Mouse (Mus musculus) heart, embryonic 11.5 days (tissue): ENCODE data around the gene Inpp4b. TPM values are rescaled to one million over a fixed set of nuclear protein-coding genes. Genes with fewer than 3 reads are reported as not detected.

ENCODE experiments used
- ATAC-seq: fragments of 200-750 bp; cut with Nextera tagmentation; replicated peaks from 2 replicates; pipeline ENCODE4 v1.8.0; 2017; ENCODE audit warnings: moderate library complexity; ENCODE audit not compliant: insufficient number of reproducible peaks, low FRiP score, low TSS enrichment
- H3K27ac ChIP-seq: fragments of 300-500 bp; sonication (generic); 2 replicates; pipeline ENCODE4 v1.5.1; 2014; ENCODE audit warnings: mild to moderate bottlenecking, low read depth, low read length
- H3K27me3 ChIP-seq: fragments of 300-500 bp; sonication (generic); 2 replicates; pipeline ENCODE4 v1.6.1; 2014; ENCODE audit warnings: mild to moderate bottlenecking, low read length, mixed read lengths; ENCODE audit not compliant: control insufficient read depth, insufficient read depth
- H3K36me3 ChIP-seq: fragments of 300-500 bp; sonication (generic); 2 replicates; pipeline ENCODE4 v1.6.1; 2014; ENCODE audit warnings: mild to moderate bottlenecking, low read length, moderate library complexity, mixed read lengths; ENCODE audit not compliant: control insufficient read depth, insufficient read depth
- H3K4me1 ChIP-seq: fragments of 300-500 bp; sonication (generic); 2 replicates; pipeline ENCODE4 v1.6.1; 2014; ENCODE audit warnings: low read length; ENCODE audit not compliant: control insufficient read depth, insufficient read depth
- H3K4me2 ChIP-seq: fragments of 300-500 bp; sonication (generic); 2 replicates; pipeline ENCODE4 v1.6.1; 2014; ENCODE audit warnings: mild to moderate bottlenecking, moderate library complexity
- H3K4me3 ChIP-seq: fragments of 300-500 bp; sonication (generic); 2 replicates; pipeline ENCODE4 v1.5.1; 2014; ENCODE audit warnings: low read depth, low read length
- H3K9ac ChIP-seq: fragments of 300-500 bp; sonication (generic); 2 replicates; pipeline ENCODE4 v1.6.1; 2014; ENCODE audit warnings: mild to moderate bottlenecking, low read depth, low read length, moderate library complexity
- H3K9me3 ChIP-seq: fragments of 300-500 bp; sonication (generic); replicated peaks from 2 replicates; pipeline ENCODE4 v1.6.1; 2016; ENCODE audit warnings: low read length; ENCODE audit not compliant: control insufficient read depth
- WGBS: fragments of 180-500 bp; shearing (Covaris S2); extraction: QIAGEN DNeasy Blood & Tissue Kit; methylation state at CpG from one replicate; pipeline ENCODE4 v1.1.7; 2014; ENCODE audit not compliant: insufficient replicate concordance; 5-methylcytosine and 5-hydroxymethylcytosine counted together
- polyA plus RNA-seq: library from polyadenylated mRNA; unstranded; fragments of >200 nt; fragmentation: Nextera tagmentation; extraction: Ambion mirVana; gene quantifications from 2 replicates; pipeline ENCODE4 v1.2.1, GENCODE M21; 2014

Gene Inpp4b
- polyA plus RNA-seq, 1 experiment from 2014 or later, result 8.0 TPM

GRCm38 (mm10) chr8:81485626-81486025 lies 143.3 kb downstream of the Inpp4b start:
- no peaks in the 10 kb centered on the region for H3K4me1 ChIP-seq
- no peaks in the 10 kb centered on the region for H3K9me3 ChIP-seq
- H3K27ac ChIP-seq, result no peak overlapping the region
- no peak overlapping the region for H3K4me3 ChIP-seq
- H3K36me3 ChIP-seq, result no peaks in the 10 kb centered on the region
- no peak for ATAC-seq
- no peaks in the 10 kb centered on the region for H3K27me3 ChIP-seq
- WGBS, result 79% methylated on average over 1 of the region's 1 CpGs
- H3K9ac ChIP-seq, result no peak overlapping the region
- H3K4me2 ChIP-seq, result no peak overlapping the region

GRCm38 (mm10) chr8:81489894-81490661 lies 147.7 kb downstream of the Inpp4b start:
- 79% methylated on average over 2 of the region's 2 CpGs for WGBS

DNA sequence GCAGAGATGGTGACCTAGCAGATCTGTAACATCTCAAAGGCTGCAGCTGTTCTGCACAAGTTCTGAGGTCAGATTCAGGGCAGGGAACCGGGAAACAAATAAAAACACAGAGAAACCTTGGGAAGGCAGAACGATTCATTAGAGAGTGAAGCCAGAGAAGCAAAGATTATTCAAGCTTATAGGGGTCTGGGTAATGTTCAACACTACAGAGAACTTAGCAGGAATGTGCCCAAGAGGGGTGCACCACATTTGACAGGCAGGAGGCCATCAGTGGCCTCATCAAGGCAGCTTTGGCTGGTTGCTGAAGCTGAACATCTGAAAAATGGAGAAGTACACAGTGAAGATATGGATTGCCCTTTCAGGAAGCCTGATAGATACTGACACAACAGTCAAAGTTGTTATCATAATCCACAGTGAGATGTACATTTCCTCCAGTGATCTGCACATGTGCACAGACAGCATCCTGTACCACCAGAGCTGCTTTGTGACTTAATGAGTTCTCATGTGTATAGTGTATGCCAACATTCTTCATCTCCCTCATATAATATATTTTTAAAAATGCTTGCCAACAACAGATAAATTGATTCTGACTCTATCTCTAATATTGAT lies 148.8 kb downstream of the Inpp4b start:
- no peak overlapping the region for H3K9ac ChIP-seq
- no peak for ATAC-seq

More at GRCm38 (mm10) chr8:81489894-81490661, 147.7 kb downstream of the Inpp4b start:
- Histone ChIP-seq H3K27ac (no peak overlapping the region), H3K27me3 (no peaks in the 10 kb centered on the region), H3K9ac (no peak overlapping the region), H3K4me1 (no peaks in the 10 kb centered on the region), H3K4me2 (no peak overlapping the region), H3K36me3 (no peaks in the 10 kb centered on the region), H3K4me3 (no peak overlapping the region), H3K9me3 (no peaks in the 10 kb centered on the region)
- no peak for ATAC-seq

GRCm38 (mm10) chr8:81491706-81492204 lies 149.4 kb downstream of the Inpp4b start:
- no peak for ATAC-seq
- no peaks in the 10 kb centered on the region for H3K9me3 ChIP-seq
- H3K36me3 ChIP-seq, result no peaks in the 10 kb centered on the region
- H3K4me1 ChIP-seq, result no peaks in the 10 kb centered on the region
- H3K9ac ChIP-seq, result no peak overlapping the region
- H3K4me2 ChIP-seq, result no peak overlapping the region
- no peak overlapping the region for H3K4me3 ChIP-seq
- no peak overlapping the region for H3K27ac ChIP-seq
- 71% methylated on average over 3 of the region's 3 CpGs for WGBS
- no peaks in the 10 kb centered on the region for H3K27me3 ChIP-seq

More for the DNA sequence above, 148.8 kb downstream of the Inpp4b start:
- H3K27me3 ChIP-seq, result no peaks in the 10 kb centered on the region
- no peaks in the 10 kb centered on the region for H3K9me3 ChIP-seq
- no peak overlapping the region for H3K4me2 ChIP-seq
- WGBS, result 49% methylated on average over 2 of the region's 2 CpGs
- no peaks in the 10 kb centered on the region for H3K36me3 ChIP-seq
- no peak overlapping the region for H3K4me3 ChIP-seq
- no peak overlapping the region for H3K27ac ChIP-seq
- no peaks in the 10 kb centered on the region for H3K4me1 ChIP-seq

DNA sequence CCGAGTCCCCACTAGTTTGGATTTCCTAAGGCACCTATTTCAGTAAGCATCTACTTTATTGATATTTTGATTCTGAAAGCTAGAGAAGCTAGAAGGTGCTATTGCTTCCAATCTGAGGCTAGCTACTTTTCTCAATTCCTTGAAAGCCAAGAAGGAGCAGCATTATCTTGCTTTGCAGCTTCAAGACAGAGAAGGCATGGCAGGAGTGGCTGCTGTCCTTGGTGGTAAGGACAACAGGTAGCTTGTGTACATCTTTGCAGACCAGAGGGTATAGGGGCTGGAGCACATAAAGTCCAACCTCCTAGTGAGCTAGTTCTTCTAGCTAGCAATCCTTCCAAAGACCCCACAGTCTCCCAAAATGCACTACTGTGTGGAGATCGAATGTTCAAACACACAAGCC lies 152.5 kb downstream of the Inpp4b start:
- no peak overlapping the region for H3K4me2 ChIP-seq
- H3K9me3 ChIP-seq, result no peaks in the 10 kb centered on the region
- H3K36me3 ChIP-seq, result no peaks in the 10 kb centered on the region
- H3K27me3 ChIP-seq, result no peaks in the 10 kb centered on the region
- H3K4me1 ChIP-seq, result no peaks in the 10 kb centered on the region
- H3K27ac ChIP-seq, result no peak overlapping the region
- no peak for ATAC-seq
- H3K4me3 ChIP-seq, result no peak overlapping the region
- no peak overlapping the region for H3K9ac ChIP-seq
- 83% methylated on average over 2 of the region's 2 CpGs for WGBS

DNA sequence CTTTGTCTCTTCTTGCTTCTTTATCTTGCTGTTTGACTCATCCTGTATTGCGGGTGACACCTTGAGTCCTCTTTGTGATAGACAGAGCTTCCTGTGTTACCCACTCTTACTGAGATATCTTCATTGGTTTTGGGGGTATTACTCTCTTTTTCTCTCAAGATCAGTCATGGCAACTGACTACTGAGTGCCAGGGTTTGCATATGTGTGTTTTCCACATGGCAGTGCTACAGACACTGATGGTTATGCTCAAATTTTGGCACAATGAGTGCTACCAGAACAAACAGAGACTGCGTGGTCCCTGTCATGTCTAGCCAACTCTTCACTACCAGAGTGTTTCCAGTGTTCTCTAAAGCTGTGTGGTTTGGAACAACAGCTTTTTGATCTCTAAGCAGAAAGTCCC lies 155.3 kb downstream of the Inpp4b start:
- Histone ChIP-seq H3K36me3 (no peaks in the 10 kb centered on the region), H3K4me2 (no peak overlapping the region), H3K9me3 (no peaks in the 10 kb centered on the region), H3K27me3 (no peaks in the 10 kb centered on the region), H3K4me3 (no peak overlapping the region), H3K4me1 (no peaks in the 10 kb centered on the region), H3K9ac (no peak overlapping the region), H3K27ac (no peak overlapping the region)
- no peak for ATAC-seq
- WGBS, result 81% methylated on average over 2 of the region's 2 CpGs

DNA sequence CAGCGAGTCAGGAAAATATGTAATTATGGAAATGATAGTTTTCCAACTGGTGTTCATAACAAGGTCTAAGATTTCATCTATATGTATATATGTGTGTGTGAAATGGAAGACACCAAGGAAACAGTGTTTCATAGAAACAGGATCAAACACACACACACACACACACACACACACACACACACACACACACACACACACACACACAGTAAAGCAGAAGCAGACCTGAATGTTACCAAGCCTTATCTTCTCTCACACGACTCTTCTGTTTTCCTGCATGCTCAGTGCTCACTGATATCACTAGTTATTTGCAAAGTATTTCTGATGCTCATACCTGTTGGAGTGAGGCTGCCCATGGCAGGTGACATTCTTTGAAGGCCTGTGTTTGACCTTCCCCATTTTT lies 159.9 kb downstream of the Inpp4b start:
- 66% methylated on average over 2 of the region's 2 CpGs for WGBS
- no peak for ATAC-seq
- no peaks in the 10 kb centered on the region for H3K9me3 ChIP-seq

GRCm38 (mm10) chr8:81502982-81503381 lies 160.6 kb downstream of the Inpp4b start:
- no peak overlapping the region for H3K27ac ChIP-seq
- no peak overlapping the region for H3K9ac ChIP-seq
- no peaks in the 10 kb centered on the region for H3K27me3 ChIP-seq
- no peaks in the 10 kb centered on the region for H3K4me1 ChIP-seq
- no peak overlapping the region for H3K4me2 ChIP-seq
- H3K9me3 ChIP-seq, result no peaks in the 10 kb centered on the region
- H3K36me3 ChIP-seq, result no peaks in the 10 kb centered on the region
- 70% methylated on average over 2 of the region's 2 CpGs for WGBS
- ATAC-seq, result no peak
- H3K4me3 ChIP-seq, result no peak overlapping the region

More for the DNA sequence above, 159.9 kb downstream of the Inpp4b start:
- H3K27ac ChIP-seq, result no peak overlapping the region
- H3K27me3 ChIP-seq, result no peaks in the 10 kb centered on the region
- no peaks in the 10 kb centered on the region for H3K36me3 ChIP-seq
- H3K4me1 ChIP-seq, result no peaks in the 10 kb centered on the region
- H3K9ac ChIP-seq, result no peak overlapping the region
- no peak overlapping the region for H3K4me2 ChIP-seq
- H3K4me3 ChIP-seq, result no peak overlapping the region
